Mouse (Mus musculus) kidney, embryonic 14.5 days (tissue): ENCODE results near the gene Txndc12. TPM values are rescaled to one million over a fixed set of nuclear protein-coding genes. Genes with fewer than 3 reads are reported as not detected.
A peak's percentile ranks its signal among the peaks of the same experiment; 100 is the strongest.

Experiments used
- ATAC-seq: fragments of 200-750 bp; cut with Nextera tagmentation; 2 replicates; pipeline ENCODE4 v1.8.0; 2017; ENCODE audit warnings: moderate number of reproducible peaks, mild to moderate bottlenecking, moderate TSS enrichment, moderate library complexity; ENCODE audit not compliant: low FRiP score, low TSS enrichment
- H3K27ac ChIP-seq: fragments of 300-500 bp; sonication (generic); 2 replicates; pipeline ENCODE4 v1.5.1; 2014; ENCODE audit warnings: low read depth, mild to moderate bottlenecking, low read length, moderate library complexity, mixed read lengths
- H3K27me3 ChIP-seq: fragments of 300-500 bp; sonication (generic); 2 replicates; pipeline ENCODE4 v1.6.1; 2014; ENCODE audit warnings: mild to moderate bottlenecking, low read length; ENCODE audit not compliant: control insufficient read depth, insufficient read depth
- H3K36me3 ChIP-seq: fragments of 300-500 bp; sonication (generic); 2 replicates; pipeline ENCODE4 v1.6.1; 2014; ENCODE audit warnings: low read length, mixed read lengths; ENCODE audit not compliant: control insufficient read depth, insufficient read depth
- H3K4me1 ChIP-seq: fragments of 300-500 bp; sonication (generic); 2 replicates; pipeline ENCODE4 v1.6.1; 2014; ENCODE audit warnings: low read length, mixed read lengths; ENCODE audit not compliant: control insufficient read depth, insufficient read depth
- H3K4me2 ChIP-seq: fragments of 300-500 bp; sonication (generic); replicated peaks from 2 replicates; pipeline ENCODE4 v1.6.1; 2014; ENCODE audit warnings: low read depth, mild to moderate bottlenecking, low read length
- H3K4me3 ChIP-seq: fragments of 300-500 bp; sonication (generic); 2 replicates; pipeline ENCODE4 v1.5.1; 2014; ENCODE audit warnings: mild to moderate bottlenecking, low read length
- H3K9ac ChIP-seq: fragments of 300-500 bp; sonication (generic); 2 replicates; pipeline ENCODE4 v1.6.1; 2014; ENCODE audit warnings: low read depth, mild to moderate bottlenecking, low read length, moderate library complexity
- H3K9me3 ChIP-seq: fragments of 300-500 bp; sonication (generic); 2 replicates; pipeline ENCODE4 v1.6.1; 2016; ENCODE audit warnings: low read length; ENCODE audit not compliant: control insufficient read depth
- WGBS: fragments of 180-500 bp; shearing (Covaris S2); extraction: QIAGEN DNeasy Blood & Tissue Kit; methylation state at CpG from one replicate; pipeline ENCODE4 v1.1.7; 2014; 5-methylcytosine and 5-hydroxymethylcytosine counted together
- polyA plus RNA-seq: library from polyadenylated mRNA; unstranded; fragments of >200 nt; fragmentation: Nextera tagmentation; extraction: Ambion mirVana; gene quantifications from 2 replicates; pipeline ENCODE4 v1.2.1, GENCODE M21; 2014

The Txndc12 gene
- polyA plus RNA-seq, 1 experiment from 2014 or later, result 117 TPM

GRCm38 (mm10) chr4:108838031-108838430, 3.6 kb downstream of the Txndc12 start:
- WGBS, result 87% methylated on average over 4 of the region's 4 CpGs
- ATAC-seq, result no peak
- Histone ChIP-seq H3K27ac (no peak overlapping the region), H3K4me3 (no peak overlapping the region), H3K9me3 (no peaks in the 10 kb centered on the region), H3K4me2 (no peak overlapping the region), H3K9ac (no peak overlapping the region), H3K36me3 (no peaks in the 10 kb centered on the region), H3K27me3 (no peaks in the 10 kb centered on the region), H3K4me1 (0 out of 2 replicates have a peak, but pooled peaks cover 5% of the 10 kb centered on the region)

GRCm38 (mm10) chr4:108841920-108842578, 7.6 kb downstream of the Txndc12 start:
- H3K36me3 ChIP-seq, result no peaks in the 10 kb centered on the region
- no peak overlapping the region for H3K27ac ChIP-seq
- no peaks in the 10 kb centered on the region for H3K9me3 ChIP-seq
- H3K9ac ChIP-seq, result no peak overlapping the region
- H3K4me1 ChIP-seq, result 0 out of 2 replicates have a peak, but pooled peaks cover 3% of the 10 kb centered on the region
- ATAC-seq, result no peak
- 92% methylated on average over 7 of the region's 7 CpGs for WGBS
- no peak overlapping the region for H3K4me3 ChIP-seq
- H3K4me2 ChIP-seq, result no peak overlapping the region
- no peaks in the 10 kb centered on the region for H3K27me3 ChIP-seq

- H3K9me3 ChIP-seq, result no peaks in the 10 kb centered on the region
- H3K4me1 ChIP-seq, result no peaks in the 10 kb centered on the region
- H3K27ac ChIP-seq, result no peak overlapping the region
- no peak overlapping the region for H3K4me2 ChIP-seq
- no peaks in the 10 kb centered on the region for H3K27me3 ChIP-seq
- no peaks in the 10 kb centered on the region for H3K36me3 ChIP-seq
- no peak for ATAC-seq
- H3K9ac ChIP-seq, result no peak overlapping the region
- no peak overlapping the region for H3K4me3 ChIP-seq
Measured at GRCm38 (mm10) chr4:108843336-108843735, 8.9 kb downstream of the Txndc12 start.

DNA sequence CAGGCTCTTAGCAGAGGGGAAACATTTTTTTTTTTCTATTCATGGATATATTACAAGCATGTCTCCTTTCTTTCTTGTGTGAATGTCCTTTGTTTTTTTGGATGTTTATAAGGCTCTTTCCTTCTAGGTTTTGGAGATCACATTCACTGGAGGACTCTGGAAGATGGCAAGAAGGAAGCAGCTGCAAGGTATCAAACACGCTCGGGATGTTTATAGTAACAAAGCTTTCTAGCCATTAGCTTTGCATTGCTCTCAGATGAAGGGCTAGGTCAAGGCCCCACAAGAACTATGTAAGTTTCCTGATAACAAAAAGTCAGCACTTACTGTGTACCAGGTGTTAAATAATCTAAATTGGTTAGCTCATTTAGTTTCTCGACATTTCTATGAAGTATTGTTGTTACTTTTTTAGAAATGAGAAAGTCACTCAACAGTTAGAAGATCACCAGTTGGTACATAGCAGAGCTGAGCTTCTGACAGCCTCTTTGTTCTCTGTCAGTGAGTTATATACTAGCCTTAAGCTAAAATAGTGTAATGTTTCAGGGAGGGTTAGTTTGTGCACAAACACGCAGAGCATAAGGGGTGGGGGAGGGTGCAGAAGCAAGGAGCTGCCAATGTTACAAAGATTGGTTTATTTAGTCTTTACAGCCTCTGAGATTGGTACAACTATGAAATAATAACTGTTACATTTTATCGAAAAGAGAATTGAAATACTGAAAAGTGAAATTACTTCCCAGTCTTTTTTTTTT, 11.6 kb downstream of the Txndc12 start:
- Histone ChIP-seq H3K36me3 (peaks cover 13% of the 10 kb centered on the region; the same call in 1 of the 2 replicates), H3K9me3 (no peaks in the 10 kb centered on the region), H3K27me3 (no peaks in the 10 kb centered on the region), H3K27ac (no peak overlapping the region; the same call in 1 of the 2 replicates), H3K9ac (no peak overlapping the region), H3K4me1 (peaks cover 11% of the 10 kb centered on the region; the same call in 1 of the 2 replicates), H3K4me2 (no peak overlapping the region), H3K4me3 (no peak overlapping the region)
- 55% methylated on average over 5 of the region's 5 CpGs for WGBS
- ATAC-seq, result no peak

GRCm38 (mm10) chr4:108847715-108848504, 13.5 kb downstream of the Txndc12 start, which contains the start of gene Kti12:
Gene Kti12 (plus strand): TSS chr4:108847785.
- H3K4me3 ChIP-seq, result peak within 1 kb of the TSS; percentile 94
- H3K9me3 ChIP-seq, result no peaks in the 10 kb centered on the region
- peaks cover 13% of the 10 kb centered on the region; the same call in 1 of the 2 replicates for H3K36me3 ChIP-seq
- under 1% methylated on average over 77 of the region's 77 CpGs for WGBS
- H3K4me1 ChIP-seq, result peaks cover 11% of the 10 kb centered on the region; the same call in 1 of the 2 replicates
- H3K27ac ChIP-seq, result peak within 1 kb of the TSS; percentile 94
- no peaks in the 10 kb centered on the region for H3K27me3 ChIP-seq
- peak within 1 kb of the TSS; percentile 72 for H3K9ac ChIP-seq
- peak; percentile 86 for ATAC-seq
- peak within 1 kb of the TSS; percentile 87 for H3K4me2 ChIP-seq

GRCm38 (mm10) chr4:108848505-108848848, 14.1 kb downstream of the Txndc12 start, which contains the start of gene A730015C16Rik:
Gene A730015C16Rik (minus strand): TSS chr4:108848619.
- peak within 1 kb of the TSS; percentile 94 for H3K4me3 ChIP-seq
- H3K27ac ChIP-seq, result peak within 1 kb of the TSS; percentile 94
- no peaks in the 10 kb centered on the region for H3K27me3 ChIP-seq
- 6% methylated on average over 20 of the region's 20 CpGs for WGBS
- H3K4me1 ChIP-seq, result peaks cover 11% of the 10 kb centered on the region; the same call in 1 of the 2 replicates
- no peaks in the 10 kb centered on the region for H3K9me3 ChIP-seq
- peak; percentile 29 for ATAC-seq
- H3K4me2 ChIP-seq, result peak within 1 kb of the TSS; percentile 87
- H3K9ac ChIP-seq, result peak within 1 kb of the TSS; percentile 72
- H3K36me3 ChIP-seq, result peaks cover 13% of the 10 kb centered on the region; the same call in 1 of the 2 replicates

GRCm38 (mm10) chr4:108866806-108867205, 32.4 kb downstream of the Txndc12 start:
- Histone ChIP-seq H3K4me1 (no peaks in the 10 kb centered on the region), H3K4me2 (no peak overlapping the region), H3K27ac (no peak overlapping the region), H3K9me3 (no peaks in the 10 kb centered on the region), H3K36me3 (peaks cover 18% of the 10 kb centered on the region), H3K9ac (no peak overlapping the region), H3K27me3 (no peaks in the 10 kb centered on the region), H3K4me3 (no peak overlapping the region)
- no peak for ATAC-seq
- 85% methylated on average over 7 of the region's 7 CpGs for WGBS

DNA sequence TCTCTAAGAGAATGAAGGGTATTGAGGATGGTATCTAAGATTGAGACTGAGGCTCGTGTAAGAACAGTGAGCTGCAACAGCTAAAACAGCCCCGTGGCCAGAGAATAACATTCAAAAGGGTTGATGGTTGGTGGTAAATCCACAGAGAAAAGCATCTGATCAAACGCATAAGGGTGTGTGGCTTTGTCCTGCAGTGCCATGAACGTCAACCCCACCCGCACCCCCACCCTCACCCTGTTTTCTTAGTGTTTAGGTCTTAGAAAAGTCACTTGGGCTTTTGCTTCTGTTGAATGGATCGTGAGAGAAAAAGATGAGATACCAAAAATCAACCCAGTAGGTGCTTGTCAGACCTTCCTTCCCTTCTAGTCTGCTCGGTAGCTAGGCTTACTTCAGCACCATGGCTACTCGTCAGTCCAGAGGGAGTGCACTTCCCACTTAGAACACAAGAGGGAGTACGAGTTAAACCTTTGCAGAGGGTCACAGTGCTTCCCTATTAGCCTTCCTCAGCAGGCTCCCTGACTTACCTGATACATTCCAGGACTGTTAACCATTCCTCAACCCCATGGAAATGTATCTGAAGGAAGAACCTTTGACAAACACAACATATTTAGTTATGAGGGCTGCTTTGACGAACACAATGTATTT, 35.5 kb downstream of the Txndc12 start:
- ATAC-seq, result peak; percentile 66; the same call in 1 of the 2 replicates
- H3K27ac ChIP-seq, result no peak overlapping the region
- no peak overlapping the region for H3K9ac ChIP-seq
- no peaks in the 10 kb centered on the region for H3K9me3 ChIP-seq
- 39% methylated on average over 10 of the region's 10 CpGs for WGBS
- no peak overlapping the region for H3K4me2 ChIP-seq
- H3K27me3 ChIP-seq, result no peaks in the 10 kb centered on the region
- H3K4me1 ChIP-seq, result no peaks in the 10 kb centered on the region
- no peaks in the 10 kb centered on the region for H3K36me3 ChIP-seq
- H3K4me3 ChIP-seq, result no peak overlapping the region
